Mouse (Mus musculus): ENCODE measurements at regions not wholly inside any gene's neighbourhood (a gene's known extent, or its start where the extent isn't known, plus 50 kb on each side); places are given as distances from the start of the nearest gene placed in this dataset.
"Not testable (repeated sequence)": the region's sequence is repeated elsewhere in the genome, so short reads cannot be mapped to it uniquely, and the experiment has no call there.

- DNase-seq (ENCODE audit: low read depth, low spot score) = no peak
Observed at GRCm38 (mm10) chr12:15654585-15654984, 162.1 kb downstream of the Trib2 start.

- no peak for DNase-seq (ENCODE audit: low read depth, low spot score)
Observed at GRCm38 (mm10) chr12:15653357-15653763, 163.4 kb downstream of the Trib2 start.

- no peak for DNase-seq (ENCODE audit: low read depth, low spot score)
Observed at GRCm38 (mm10) chr12:15651293-15651692, 165.4 kb downstream of the Trib2 start.

GRCm38 (mm10) chr12:15649906-15650305 is 166.8 kb downstream of the Trib2 start:
- no peak for DNase-seq (ENCODE audit: low read depth, low spot score)

- peak; percentile 51 for DNase-seq (ENCODE audit: low read depth, low spot score)
Observed at GRCm38 (mm10) chr12:15649226-15649625, 167.5 kb downstream of the Trib2 start.

GRCm38 (mm10) chr12:15644074-15644672 is 172.5 kb downstream of the Trib2 start:
- no peak for DNase-seq (ENCODE audit: low read depth, low spot score)

GRCm38 (mm10) chr12:15643669-15644068 is 173.1 kb downstream of the Trib2 start:
- no peak for DNase-seq (ENCODE audit: low read depth, low spot score)

- no peak for DNase-seq (ENCODE audit: low read depth, low spot score)
Observed at GRCm38 (mm10) chr12:15640320-15640719, 176.4 kb downstream of the Trib2 start.

GRCm38 (mm10) chr12:15629971-15630370 is 186.8 kb downstream of the Trib2 start:
- DNase-seq (ENCODE audit: low read depth, low spot score) = no peak

GRCm38 (mm10) chr12:15619521-15619920 is 197.2 kb downstream of the Trib2 start:
- DNase-seq (ENCODE audit: low read depth, low spot score) = no peak

- no peak for DNase-seq (ENCODE audit: low read depth, low spot score)
Observed at GRCm38 (mm10) chr12:15617312-15617711, 199.4 kb downstream of the Trib2 start.

GRCm38 (mm10) chr12:15611847-15612580 is 204.7 kb downstream of the Trib2 start:
- DNase-seq (ENCODE audit: low read depth, low spot score) = no peak

- no peak for DNase-seq (ENCODE audit: low read depth, low spot score)
Observed at GRCm38 (mm10) chr12:15607091-15607490, 209.6 kb downstream of the Trib2 start.

- DNase-seq (ENCODE audit: low read depth, low spot score) = peak; percentile 28
Observed at GRCm38 (mm10) chr12:15606095-15606494, 210.6 kb downstream of the Trib2 start.

GRCm38 (mm10) chr12:15604630-15605029 is 212.1 kb downstream of the Trib2 start:
- no peak for DNase-seq (ENCODE audit: low read depth, low spot score)

GRCm38 (mm10) chr12:15603885-15604284 is 212.8 kb downstream of the Trib2 start:
- DNase-seq (ENCODE audit: low read depth, low spot score) = no peak

- no peak for DNase-seq (ENCODE audit: low read depth, low spot score)
Observed at GRCm38 (mm10) chr12:15603319-15603718, 213.4 kb downstream of the Trib2 start.

- DNase-seq (ENCODE audit: low read depth, low spot score) = no peak
Observed at GRCm38 (mm10) chr12:15594704-15595103, 222.0 kb downstream of the Trib2 start.

GRCm38 (mm10) chr12:15587864-15588263 is 228.9 kb downstream of the Trib2 start:
- not testable (repeated sequence) for DNase-seq (ENCODE audit: low read depth, low spot score)

GRCm38 (mm10) chr12:15586706-15587442 is 229.8 kb downstream of the Trib2 start:
- DNase-seq (ENCODE audit: low read depth, low spot score) = no peak

GRCm38 (mm10) chr12:15585845-15586244 is 230.9 kb downstream of the Trib2 start:
- no peak for DNase-seq (ENCODE audit: low read depth, low spot score)

GRCm38 (mm10) chr12:15584721-15585120 is 232.0 kb downstream of the Trib2 start:
- no peak for DNase-seq (ENCODE audit: low read depth, low spot score)

GRCm38 (mm10) chr12:15566785-15567109 is 250.0 kb downstream of the Trib2 start:
- DNase-seq (ENCODE audit: low read depth, low spot score) = no peak

All from retina, postnatal 7 days (tissue).